Mouse (Mus musculus) cerebellum, postnatal 25 days (tissue): Measurements from ENCODE around the gene Xrcc1.
"Not testable (repeated sequence)": the region's sequence is repeated elsewhere in the genome, so short reads cannot be mapped to it uniquely, and the experiment has no call there.

ENCODE experiments used
- DNase-seq, 2 experiments: peaks; one replicate each; pipeline ENCODE4 v3.0.0; 2021; ENCODE audit warnings: mixed read lengths in 2 of 2

Xrcc1 gene

DNA sequence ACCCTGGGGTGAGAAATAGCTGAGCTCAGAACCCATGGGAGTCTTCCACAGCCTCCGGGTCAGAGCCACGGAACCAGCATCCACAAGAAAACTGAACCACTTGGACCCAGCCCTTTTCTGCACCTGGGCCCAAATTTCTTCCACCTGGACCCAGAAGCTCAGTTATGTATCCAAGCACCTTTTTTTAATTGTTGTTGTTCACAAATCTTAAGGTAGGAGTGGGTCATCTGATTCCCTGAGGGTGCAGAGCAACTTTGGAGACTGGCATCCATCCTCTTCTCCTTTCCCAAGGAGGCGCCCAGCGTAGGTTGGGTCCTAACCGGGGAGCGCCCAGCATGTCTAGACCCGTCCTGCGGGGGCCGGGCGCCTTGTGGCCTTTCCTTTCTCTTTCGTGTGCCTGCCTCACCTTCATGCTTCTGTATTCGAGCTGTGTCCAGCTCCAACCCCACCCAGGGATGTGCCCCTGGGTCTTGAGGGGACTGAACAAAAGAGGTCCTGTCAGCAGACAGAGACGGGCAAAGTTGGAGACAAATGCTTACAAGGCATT lies at the start of gene Xrcc1, which contains the start of gene Pinlyp:
TSS of gene Xrcc1 (plus strand) at position 222 of the 547 bp plus-strand sequence.
TSS of gene Pinlyp (minus strand) at position 51 of the 547 bp plus-strand sequence.
- DNase-seq = peak; percentile 28 to 39

GRCm38 (mm10) chr7:24499856-24500577 lies 46.1 kb upstream of the Xrcc1 start:
- peak in 1 of 2 experiments; percentile 41 for DNase-seq

DNA sequence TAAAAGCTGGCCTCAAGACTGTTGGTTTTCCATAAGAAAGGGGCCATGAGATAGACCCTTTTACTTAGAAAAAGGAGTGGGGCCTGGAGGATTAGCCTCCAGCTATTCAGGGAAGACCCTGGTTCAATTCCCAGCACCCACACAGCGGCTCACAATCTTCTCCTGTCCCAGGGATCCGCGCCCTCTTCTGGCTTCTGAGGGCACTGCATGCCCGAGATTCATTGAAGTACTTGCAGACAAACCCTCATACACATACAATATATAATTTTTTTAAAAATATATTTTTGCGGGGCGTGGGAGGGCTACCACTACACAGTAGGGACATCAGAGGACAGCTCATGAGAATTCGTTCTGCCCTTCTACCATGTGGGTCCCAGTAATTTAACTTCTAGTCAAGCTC lies 45.2 kb upstream of the Xrcc1 start:
- DNase-seq = peak; percentile 47 to 74

DNA sequence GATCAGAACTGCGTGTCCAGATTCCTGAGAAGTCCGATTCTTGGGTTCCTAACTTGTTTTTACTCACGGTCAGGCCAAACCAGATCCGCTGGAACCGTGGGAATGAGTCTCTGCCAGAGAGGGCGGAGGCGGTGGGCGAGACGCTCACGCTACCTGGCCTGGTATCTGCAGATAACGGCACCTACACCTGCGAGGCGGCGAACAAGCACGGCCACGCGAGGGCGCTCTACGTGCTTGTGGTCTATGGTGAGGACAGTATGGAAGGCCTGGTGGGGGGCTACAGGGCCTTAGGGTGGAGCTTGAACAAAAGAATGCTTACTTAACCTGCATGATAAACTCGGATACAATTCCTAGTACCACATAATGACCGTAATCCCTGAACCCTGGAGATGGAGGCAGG lies 44.6 kb upstream of the Xrcc1 start:
- DNase-seq = peak; percentile 56 to 74

GRCm38 (mm10) chr7:24504004-24504403 lies 42.1 kb upstream of the Xrcc1 start:
- DNase-seq = peak in 1 of 2 experiments; percentile 51

- DNase-seq = no peak
Measured at GRCm38 (mm10) chr7:24504868-24505267, 41.2 kb upstream of the Xrcc1 start.

- peak in 1 of 2 experiments; percentile 35 for DNase-seq
Measured at GRCm38 (mm10) chr7:24505447-24506064, 40.5 kb upstream of the Xrcc1 start.

GRCm38 (mm10) chr7:24506065-24506459 lies 40.0 kb upstream of the Xrcc1 start:
- peak; percentile 51 to 68 for DNase-seq

- DNase-seq = peak in 1 of 2 experiments; percentile 83
Measured at GRCm38 (mm10) chr7:24506476-24506837, 39.6 kb upstream of the Xrcc1 start.

DNA sequence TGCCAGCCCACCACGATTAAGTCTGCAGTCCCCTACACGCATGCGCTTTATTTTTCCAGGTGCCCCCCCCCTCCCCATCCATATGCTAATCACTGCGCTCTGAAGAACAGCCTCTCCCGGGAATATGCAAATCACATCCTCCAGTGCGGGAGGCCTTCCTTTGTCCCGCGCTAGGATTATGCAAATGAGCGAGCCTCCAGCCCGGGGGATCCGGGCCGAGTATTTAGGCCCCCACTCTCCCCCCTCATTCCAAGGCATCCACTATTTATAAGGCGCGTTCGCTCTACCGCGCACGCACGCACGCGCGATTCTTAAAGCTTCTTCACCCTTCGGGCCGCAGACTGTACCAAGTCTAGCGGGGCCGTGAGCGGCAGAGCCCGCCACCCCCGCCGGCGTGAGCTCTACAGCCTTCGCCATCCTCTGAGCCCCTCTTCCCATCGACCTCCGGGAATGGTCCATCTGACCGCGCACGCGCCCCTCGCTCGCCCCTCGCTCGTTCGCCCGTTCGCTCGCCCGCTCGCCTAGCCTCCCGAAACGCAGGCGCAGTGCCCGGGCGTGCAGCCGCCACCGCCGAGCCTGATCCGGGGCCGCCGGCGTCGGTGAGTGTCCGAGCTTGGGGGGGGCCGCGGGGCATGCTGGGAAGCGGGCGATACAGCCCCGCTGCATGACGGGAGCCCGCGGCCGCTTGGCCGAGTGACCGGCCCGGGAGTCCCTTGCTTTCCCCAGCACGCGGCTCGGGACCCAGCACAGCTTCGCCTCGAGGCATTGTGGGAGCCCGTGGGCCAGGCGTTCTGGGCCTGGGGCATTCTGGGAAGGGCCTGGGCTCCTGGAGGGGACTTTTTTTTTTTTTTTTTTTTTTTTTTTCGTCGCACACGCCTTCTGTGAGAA lies 39.0 kb upstream of the Xrcc1 start, which contains the start of gene Zfp428:
TSS of gene Zfp428 (plus strand) at position 169 of the 888 bp plus-strand sequence.
- DNase-seq = peak; percentile 93 to 97

- no peak for DNase-seq
Measured at GRCm38 (mm10) chr7:24507726-24508114, 38.4 kb upstream of the Xrcc1 start.

DNA sequence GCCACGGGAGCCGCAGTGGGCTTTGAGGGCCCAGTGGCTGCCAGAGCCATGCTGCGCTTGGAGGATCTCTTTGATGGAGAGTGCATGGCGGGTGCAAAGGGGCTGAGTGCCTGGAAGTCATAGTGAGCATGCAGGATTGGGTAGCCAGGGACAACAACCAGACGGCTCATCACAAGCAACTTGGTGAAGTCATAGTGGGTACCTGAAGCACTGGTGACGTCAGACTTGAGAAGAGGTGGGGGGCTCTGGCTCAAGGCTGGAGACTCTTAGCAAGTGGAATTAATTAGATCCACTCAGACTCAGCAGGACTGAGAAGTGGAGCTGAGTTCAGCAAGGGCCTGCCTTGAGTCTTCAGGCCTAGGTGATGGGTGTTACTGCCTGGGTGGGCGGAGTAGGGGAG lies 33.7 kb upstream of the Xrcc1 start, which contains the start of gene AC161166.1:
TSS of gene AC161166.1 (minus strand) at position 101 of the 400 bp plus-strand sequence.
- no peak for DNase-seq

DNA sequence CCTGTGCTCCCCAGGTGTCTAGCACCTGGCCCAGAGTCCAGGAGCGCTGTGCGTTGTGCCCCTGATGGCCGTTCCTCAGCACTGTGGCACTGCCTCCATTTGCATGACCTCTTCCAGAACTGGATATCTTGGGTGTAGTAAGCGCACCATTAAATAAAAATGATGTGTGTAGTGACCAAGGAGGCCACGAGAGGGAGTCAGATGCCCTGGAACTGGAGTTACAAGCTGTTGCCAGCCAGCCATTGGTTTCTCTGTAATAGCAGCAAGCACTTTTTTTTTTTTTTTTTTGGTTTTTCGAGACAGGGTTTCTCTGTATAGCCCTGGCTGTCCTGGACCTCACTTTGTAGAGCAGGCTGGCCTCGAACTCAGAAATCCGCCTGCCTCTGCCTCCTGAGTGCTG lies 29.8 kb upstream of the Xrcc1 start:
- DNase-seq = peak; percentile 58 to 76

DNA sequence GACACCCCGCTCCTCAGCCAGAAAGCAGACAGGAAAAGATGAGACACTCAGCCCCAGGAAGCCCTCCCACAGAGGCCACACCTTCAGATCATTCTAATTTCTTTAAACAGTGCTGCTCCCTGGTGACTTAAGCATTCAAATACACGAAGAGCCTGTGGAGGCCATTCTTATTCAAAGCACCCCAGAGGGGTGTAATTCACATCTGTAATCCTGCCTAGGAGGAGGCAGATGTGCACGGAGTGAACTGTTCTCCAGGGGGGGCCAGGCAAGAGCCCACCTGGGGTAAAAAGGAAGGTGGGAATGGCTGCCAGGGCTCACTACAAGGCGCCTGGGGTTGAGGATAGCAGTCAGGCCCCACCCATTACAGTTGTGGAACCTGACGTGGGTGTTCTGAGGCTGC lies 29.0 kb upstream of the Xrcc1 start:
- DNase-seq = no peak

GRCm38 (mm10) chr7:24517654-24518053 lies 28.4 kb upstream of the Xrcc1 start:
- peak in 1 of 2 experiments; percentile 42 for DNase-seq

- no peak for DNase-seq
Measured at GRCm38 (mm10) chr7:24519130-24519529, 27.0 kb upstream of the Xrcc1 start.

- not testable (repeated sequence) for DNase-seq
Measured at GRCm38 (mm10) chr7:24520054-24520453, 26.0 kb upstream of the Xrcc1 start.

GRCm38 (mm10) chr7:24522805-24523204 lies 23.3 kb upstream of the Xrcc1 start:
- no peak for DNase-seq

GRCm38 (mm10) chr7:24523723-24524122 lies 22.4 kb upstream of the Xrcc1 start:
- DNase-seq = no peak

GRCm38 (mm10) chr7:24524978-24525377 lies 21.1 kb upstream of the Xrcc1 start:
- no peak for DNase-seq

GRCm38 (mm10) chr7:24525686-24526420 lies 20.2 kb upstream of the Xrcc1 start:
- peak; percentile 82 to 88 for DNase-seq

GRCm38 (mm10) chr7:24528861-24529260 lies 17.2 kb upstream of the Xrcc1 start:
- DNase-seq = no peak
